9 mouse cellular contexts compared by ENCODE assay signal in genomic region chr2:131935390-131936105, GRCm38 (mm10). TPM values are rescaled to one million over a fixed set of nuclear protein-coding genes. Genes with fewer than 3 reads are reported as not detected.
DNase-seq lines count a peak whose midpoint lies in the region; ATAC-seq and TF ChIP-seq lines count a peak whose summit lies in the region.
"Had no signal": no experiment of that assay in that cellular context is flagged by ENCODE, and none has a peak within 500 bp of the region (broad histone marks: within the 10 kb centered on the region; RNA-seq: fewer than 3 reads in every experiment).

No protein-coding gene starts in this region.

- peaks cover 7% of the 10 kb centered on the region; the same call in 1 of the 2 replicates for H3K4me1 ChIP-seq in intestine, embryonic 14.5 days (replicated peaks; ENCODE audit: control insufficient read depth, insufficient read depth, low read length)
- 0 out of 2 replicates have a peak, but pooled peaks cover 5% of the 10 kb centered on the region for H3K4me1 ChIP-seq in intestine, embryonic 16.5 days (ENCODE audit: control insufficient read depth, insufficient read depth, low read length)
- H3K4me1 ChIP-seq in MEL (ENCODE audit: control insufficient read depth in 1 of 2, insufficient read depth in 2 of 2, low read length in 2 of 2) = peaks cover 0 to 8% of the 10 kb centered on the region in 2 experiments; a peak in 2 of 4 replicates
- no peaks in the 10 kb centered on the region for H3K4me1 ChIP-seq in lung, postnatal 0 days (ENCODE audit: insufficient read depth, low read depth, low read length)
- peaks cover 9% of the 10 kb centered on the region; the same call in 1 of the 2 replicates for H3K4me1 ChIP-seq in neural tube, embryonic 15.5 days

- 72% methylated on average over 10 of the region's 10 CpGs for WGBS in intestine, embryonic 14.5 days
- 61% methylated on average over 10 of the region's 10 CpGs for WGBS in intestine, embryonic 16.5 days
- whole genome bisulfite sequencing in lung, postnatal 0 days = 43% methylated on average over 10 of the region's 10 CpGs
- WGBS in neural tube, embryonic 15.5 days = 81% methylated on average over 10 of the region's 10 CpGs

- H3K79me2 ChIP-seq in MEL (ENCODE audit: control insufficient read depth, insufficient read depth, low read length, poor library complexity) = no peaks in the 10 kb centered on the region

- no peak for TF ChIP-seq EP300 in MEL (IDR thresholded peaks at IDR 0.05; ENCODE audit: low read depth in 1 of 2, low read length in 2 of 2)
- 0 out of 2 replicates have a peak, but pooled peaks have one; percentile 6 for TF ChIP-seq EP300 in lung, postnatal 0 days (IDR thresholded peaks at IDR 0.05)

- TF ChIP-seq CTCF in MEL (IDR thresholded peaks at IDR 0.05 in 2 of 3, conservative IDR thresholded peaks at IDR 0.05 in 1 of 3; ENCODE audit: control insufficient read depth in 1 of 3, insufficient read depth in 1 of 3, low read depth in 2 of 3, low read length in 3 of 3, poor library complexity in 1 of 3, severe bottlenecking in 1 of 3) = peak in 2 of 3 experiments; percentile 7 to 35; a peak in 2 of 6 replicates
- peak; percentile 78 for TF ChIP-seq CTCF in lung, postnatal 0 days (IDR thresholded peaks at IDR 0.05)

- H3K4me2 ChIP-seq in intestine, embryonic 14.5 days (ENCODE audit: low read length) = no peak overlapping the region
- H3K4me2 ChIP-seq in intestine, embryonic 16.5 days (ENCODE audit: low read depth, low read length) = no peak overlapping the region
- no peak overlapping the region for H3K4me2 ChIP-seq in lung, postnatal 0 days (replicated peaks; ENCODE audit: low read depth, low read length)
- no peak overlapping the region for H3K4me2 ChIP-seq in neural tube, embryonic 15.5 days

- H3K27ac ChIP-seq in intestine, embryonic 14.5 days (ENCODE audit: low read depth) = no peak overlapping the region
- no peak overlapping the region for H3K27ac ChIP-seq in intestine, embryonic 16.5 days (ENCODE audit: low read length)
- H3K27ac ChIP-seq in MEL (ENCODE audit: control insufficient read depth, low read depth, low read length) = no peak overlapping the region
- no peak overlapping the region for H3K27ac ChIP-seq in lung, postnatal 0 days (ENCODE audit: low read length)
- H3K27ac ChIP-seq in neural tube, embryonic 15.5 days (replicated peaks) = no peak overlapping the region

- DNase-seq in intestine, embryonic 14.5 days (ENCODE audit: low spot score) = no peak
- peak; percentile 45 for DNase-seq in MEL (ENCODE audit: low read depth, low spot score)
- peak; percentile 60 to 67 for DNase-seq in heart, adult 9 months (ENCODE audit: low spot score in 2 of 2)
- DNase-seq in lung, postnatal 0 days (ENCODE audit: low spot score) = peak; percentile 86
- no peak for DNase-seq in layer of hippocampus, postnatal 36 days
- no peak for DNase-seq in embryo, embryonic 9.5 days (ENCODE audit: extremely low spot score)

- H3K9ac ChIP-seq in intestine, embryonic 14.5 days (ENCODE audit: low read length) = no peak overlapping the region
- H3K9ac ChIP-seq in intestine, embryonic 16.5 days (ENCODE audit: low read depth, low read length) = no peak overlapping the region
- no peak overlapping the region for H3K9ac ChIP-seq in MEL (ENCODE audit: control insufficient read depth, low read depth, low read length, poor library complexity, severe bottlenecking)
- H3K9ac ChIP-seq in lung, postnatal 0 days (replicated peaks; ENCODE audit: low read depth) = no peak overlapping the region
- H3K9ac ChIP-seq in neural tube, embryonic 15.5 days (replicated peaks) = no peak overlapping the region

- peak; percentile 30; the same call in 1 of the 2 replicates for ATAC-seq in intestine, embryonic 14.5 days (replicated peaks; ENCODE audit: low FRiP score, low TSS enrichment, low read depth)
- ATAC-seq in intestine, embryonic 16.5 days = no peak
- ATAC-seq in lung, postnatal 0 days = peak; percentile 94
- no peak for ATAC-seq in neural tube, embryonic 15.5 days (ENCODE audit: low FRiP score)

- H3K9me3 ChIP-seq in intestine, embryonic 14.5 days (ENCODE audit: control insufficient read depth, low read length) = no peaks in the 10 kb centered on the region
- no peaks in the 10 kb centered on the region for H3K9me3 ChIP-seq in intestine, embryonic 16.5 days (ENCODE audit: control insufficient read depth, low read length)
- no peaks in the 10 kb centered on the region for H3K9me3 ChIP-seq in MEL (replicated peaks; ENCODE audit: insufficient read depth, low read length)
- H3K9me3 ChIP-seq in lung, postnatal 0 days (ENCODE audit: low read length) = no peaks in the 10 kb centered on the region
- H3K9me3 ChIP-seq in neural tube, embryonic 15.5 days (replicated peaks) = no peaks in the 10 kb centered on the region

- peaks cover 11% of the 10 kb centered on the region; the same call in 1 of the 2 replicates for H3K36me3 ChIP-seq in intestine, embryonic 14.5 days (ENCODE audit: control insufficient read depth, insufficient read depth, low read length)
- no peaks in the 10 kb centered on the region for H3K36me3 ChIP-seq in intestine, embryonic 16.5 days (ENCODE audit: control insufficient read depth, insufficient read depth, low read length)
- peaks cover 0 to 5% of the 10 kb centered on the region in 2 experiments; a peak in 1 of 4 replicates for H3K36me3 ChIP-seq in MEL (ENCODE audit: control insufficient read depth in 1 of 2, insufficient read depth in 2 of 2, low read length in 2 of 2)
- H3K36me3 ChIP-seq in lung, postnatal 0 days (ENCODE audit: insufficient read depth, low read length) = no peaks in the 10 kb centered on the region
- H3K36me3 ChIP-seq in neural tube, embryonic 15.5 days = peaks cover 21% of the 10 kb centered on the region

- TF ChIP-seq RAD21 in MEL (IDR thresholded peaks at IDR 0.05; ENCODE audit: low read depth, low read length) = peak; percentile 31

- no peak for TF ChIP-seq POLR2A in MEL (IDR thresholded peaks at IDR 0.05; ENCODE audit: control insufficient read depth in 1 of 2, insufficient read depth in 1 of 2, low read depth in 1 of 2, low read length in 2 of 2, poor library complexity in 1 of 2)

- H3K27me3 ChIP-seq in intestine, embryonic 14.5 days (replicated peaks; ENCODE audit: control insufficient read depth, insufficient read depth, low read length) = no peaks in the 10 kb centered on the region
- H3K27me3 ChIP-seq in intestine, embryonic 16.5 days (replicated peaks; ENCODE audit: control insufficient read depth, insufficient read depth, low read length) = no peaks in the 10 kb centered on the region
- H3K27me3 ChIP-seq in MEL (ENCODE audit: control insufficient read depth in 1 of 2, insufficient read depth in 2 of 2, low read length in 2 of 2) = no peaks in the 10 kb centered on the region
- H3K27me3 ChIP-seq in lung, postnatal 0 days (replicated peaks; ENCODE audit: insufficient read depth, low read length) = no peaks in the 10 kb centered on the region
- no peaks in the 10 kb centered on the region for H3K27me3 ChIP-seq in neural tube, embryonic 15.5 days (replicated peaks)

- no peak overlapping the region for H3K4me3 ChIP-seq in intestine, embryonic 14.5 days (ENCODE audit: low read depth, low read length)
- no peak overlapping the region for H3K4me3 ChIP-seq in intestine, embryonic 16.5 days (ENCODE audit: low read length)
- no peak overlapping the region for H3K4me3 ChIP-seq in MEL (ENCODE audit: control insufficient read depth in 1 of 2, insufficient read depth in 1 of 2, low read depth in 2 of 2, low read length in 2 of 2)
- H3K4me3 ChIP-seq in lung, postnatal 0 days (ENCODE audit: low read depth, low read length) = no peak overlapping the region
- H3K4me3 ChIP-seq in neural tube, embryonic 15.5 days (replicated peaks) = no peak overlapping the region

TF ChIP-seq in MEL, 35 proteins besides CTCF, POLR2A, EP300 and RAD21:
- TF ChIP-seq ZKSCAN1 (IDR thresholded peaks at IDR 0.05; ENCODE audit: low read depth, low read length) (no peak), SMC3 (IDR thresholded peaks at IDR 0.05; ENCODE audit: low read depth, low read length) (peak; percentile 29; the same call in 1 of the 2 replicates)

RNA-seq across cellular contexts. Expression of gene Prnd, which starts 15.1 kb away (rescaled TPM):
- polyA plus RNA-seq in intestine, embryonic 14.5 days (2014; fragmentation: Nextera tagmentation; extraction: Ambion mirVana) = 43.0 and 47.8 TPM in 2 replicates
- polyA plus RNA-seq in intestine, embryonic 16.5 days (2015; fragmentation: Nextera tagmentation; extraction: Ambion mirVana) = 27.1 and 28.8 TPM in 2 replicates
- not detected in 2 replicates for total RNA-seq in MEL (2012; rRNA removed)
- polyA plus RNA-seq in MEL (2012; ENCODE audit: insufficient read depth in 1 of 2, insufficient read length in 2 of 2, low read depth in 1 of 2, low replicate concordance in 2 of 2, missing spikeins in 1 of 2) = under 1 TPM in 1 of 2 experiments, not detected in 1; 0.06 TPM
- polyA plus RNA-seq in lung, postnatal 0 days (2015; fragmentation: Nextera tagmentation; extraction: Ambion mirVana) = 3.5 and 6.0 TPM in 2 replicates
- polyA plus RNA-seq in neural tube, embryonic 15.5 days (2015; fragmentation: Nextera tagmentation; extraction: Ambion mirVana) = 9.5 and 15.1 TPM in 2 replicates
- under 1 TPM; 0.13 to 0.25 TPM for total RNA-seq in layer of hippocampus, postnatal 36 days (2021)

RNA-seq across cellular contexts. Expression of gene Prn, which starts 25.8 kb away (rescaled TPM):
- polyA plus RNA-seq in intestine, embryonic 14.5 days (2014; fragmentation: Nextera tagmentation; extraction: Ambion mirVana) = not detected in 2 replicates
- not detected in 2 replicates for polyA plus RNA-seq in intestine, embryonic 16.5 days (2015; fragmentation: Nextera tagmentation; extraction: Ambion mirVana)
- not detected in 2 replicates for total RNA-seq in MEL (2012; rRNA removed)
- not detected for polyA plus RNA-seq in MEL (2012; ENCODE audit: insufficient read depth in 1 of 2, insufficient read length in 2 of 2, low read depth in 1 of 2, low replicate concordance in 2 of 2, missing spikeins in 1 of 2)
- polyA plus RNA-seq in lung, postnatal 0 days (2015; fragmentation: Nextera tagmentation; extraction: Ambion mirVana) = not detected in 2 replicates
- not detected in 2 replicates for polyA plus RNA-seq in neural tube, embryonic 15.5 days (2015; fragmentation: Nextera tagmentation; extraction: Ambion mirVana)
- not detected for total RNA-seq in layer of hippocampus, postnatal 36 days (2021)
- polyA plus RNA-seq: limb, embryonic 14.5 days had no signal

RNA-seq across cellular contexts. Expression of gene Prnp, which starts 25.8 kb away (rescaled TPM):
- 41.3 and 43.0 TPM in 2 replicates for polyA plus RNA-seq in intestine, embryonic 14.5 days (2014; fragmentation: Nextera tagmentation; extraction: Ambion mirVana)
- 49.5 and 50.7 TPM in 2 replicates for polyA plus RNA-seq in intestine, embryonic 16.5 days (2015; fragmentation: Nextera tagmentation; extraction: Ambion mirVana)
- total RNA-seq in MEL (2012; rRNA removed) = 17.1 and 18.3 TPM in 2 replicates
- polyA plus RNA-seq in MEL (2012; ENCODE audit: insufficient read depth in 1 of 2, insufficient read length in 2 of 2, low read depth in 1 of 2, low replicate concordance in 2 of 2, missing spikeins in 1 of 2) = 10 to 100 TPM in 1 of 2 experiments, not detected in 1; 24.0 TPM
- 135 and 142 TPM in 2 replicates for polyA plus RNA-seq in lung, postnatal 0 days (2015; fragmentation: Nextera tagmentation; extraction: Ambion mirVana)
- 141 and 148 TPM in 2 replicates for polyA plus RNA-seq in neural tube, embryonic 15.5 days (2015; fragmentation: Nextera tagmentation; extraction: Ambion mirVana)
- 100 to 1,000 TPM; 922 to 985 TPM for total RNA-seq in layer of hippocampus, postnatal 36 days (2021)

Comparison
In these comparisons a context has a peak if more than half of its experiments do, and no peak if none do; other contexts are left out.
1. ATAC-seq: peak in intestine, embryonic 14.5 days (single experiment) and lung, postnatal 0 days (single experiment); none in intestine, embryonic 16.5 days (single experiment) and neural tube, embryonic 15.5 days (single experiment).
2. DNase-seq: peak in MEL (single experiment), heart, adult 9 months (2 of 2) and lung, postnatal 0 days (single experiment); none in intestine, embryonic 14.5 days (single experiment), layer of hippocampus, postnatal 36 days (0 of 2) and embryo, embryonic 9.5 days (single experiment).